Mouse (Mus musculus) common myeloid progenitor, adult 5-6 weeks (primary cell): ENCODE data around the gene Gpr18. TPM values are rescaled to one million over a fixed set of nuclear protein-coding genes. Genes with fewer than 3 reads are reported as not detected.

Source experiments
- ATAC-seq: replicated peaks from 2 replicates; pipeline ENCODE4 v1.8.0; 2016; ENCODE audit warnings: low read depth, mild to moderate bottlenecking, moderate TSS enrichment, inconsistent platforms; ENCODE audit not compliant: poor library complexity, severe bottlenecking
- total RNA-seq: library from RNA; stranded (forward); fragments of 200-1000, 187-1606 nt; gene quantifications from 2 replicates; pipeline ENCODE4 v1.2.3, GENCODE M21; 2017

Gpr18 gene
- 1.7 and 3.7 TPM in 2 replicates for total RNA-seq

GRCm38 (mm10) chr14:121915621-121916020 lies at the start of gene Gpr18:
TSS of gene Gpr18 (minus strand) at chr14:121915781.
- ATAC-seq = peak; percentile 73

GRCm38 (mm10) chr14:121964990-121965389 lies 49.4 kb upstream of the Gpr18 start, which contains the start of gene Gpr183:
TSS of gene Gpr183 (minus strand) at chr14:121965195.
- ATAC-seq = peak; percentile 40

GRCm38 (mm10) chr14:121963942-121964335 lies 48.4 kb upstream of the Gpr18 start:
- no peak for ATAC-seq

- peak; percentile 13; the same call in 1 of the 2 replicates for ATAC-seq
Observed at GRCm38 (mm10) chr14:121963251-121963941, 47.8 kb upstream of the Gpr18 start.

GRCm38 (mm10) chr14:121962128-121962890 lies 46.7 kb upstream of the Gpr18 start:
- no peak for ATAC-seq

- peak; percentile 24 for ATAC-seq
Observed at GRCm38 (mm10) chr14:121961496-121962127, 46.0 kb upstream of the Gpr18 start.

GRCm38 (mm10) chr14:121960997-121961396 lies 45.4 kb upstream of the Gpr18 start:
- no peak for ATAC-seq

- no peak for ATAC-seq
Observed at GRCm38 (mm10) chr14:121960531-121960930, 45.0 kb upstream of the Gpr18 start.

- ATAC-seq = no peak
Observed at GRCm38 (mm10) chr14:121960031-121960430, 44.5 kb upstream of the Gpr18 start.

- ATAC-seq = no peak
Observed at GRCm38 (mm10) chr14:121959538-121959980, 44.0 kb upstream of the Gpr18 start.

- peak; percentile 60 for ATAC-seq
Observed at GRCm38 (mm10) chr14:121958751-121959537, 43.4 kb upstream of the Gpr18 start.

- no peak for ATAC-seq
Observed at GRCm38 (mm10) chr14:121958041-121958750, 42.6 kb upstream of the Gpr18 start.

GRCm38 (mm10) chr14:121957176-121957871 lies 41.7 kb upstream of the Gpr18 start:
- no peak for ATAC-seq

- ATAC-seq = no peak
Observed at GRCm38 (mm10) chr14:121956291-121956690, 40.7 kb upstream of the Gpr18 start.

GRCm38 (mm10) chr14:121955176-121955795 lies 39.7 kb upstream of the Gpr18 start:
- no peak for ATAC-seq

- ATAC-seq = no peak
Observed at GRCm38 (mm10) chr14:121954608-121955007, 39.0 kb upstream of the Gpr18 start.

GRCm38 (mm10) chr14:121954129-121954528 lies 38.5 kb upstream of the Gpr18 start:
- ATAC-seq = no peak

GRCm38 (mm10) chr14:121952046-121952400 lies 36.4 kb upstream of the Gpr18 start:
- ATAC-seq = no peak
